Mouse (Mus musculus) natural killer cell, adult 2 months (primary cell): ENCODE data around the gene Fbxo7.

Source experiments
- DNase-seq, 2 experiments: peaks; one replicate each; pipeline ENCODE4 v3.0.0; 2022; ENCODE audit warnings: low spot score in 2 of 2

Gene Fbxo7

DNA sequence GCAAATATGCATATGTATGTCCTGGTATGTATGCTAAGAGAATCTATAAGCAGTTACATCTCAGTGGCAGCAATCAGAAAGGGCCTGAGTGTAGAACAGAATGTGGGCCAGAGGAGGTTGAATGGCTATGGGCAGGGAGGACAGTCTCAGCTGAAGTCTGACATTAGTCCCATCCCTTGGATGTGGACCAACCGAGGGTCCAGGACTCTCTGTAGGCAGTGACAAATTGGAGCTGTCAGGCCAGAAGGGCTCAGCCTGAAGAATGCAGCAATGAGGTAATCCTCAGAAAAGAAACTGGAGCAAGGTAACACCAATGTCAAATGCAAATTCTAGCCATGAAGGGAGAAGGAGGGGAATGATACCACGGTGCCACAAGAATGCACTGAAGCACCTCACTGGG lies 55.5 kb downstream of the Fbxo7 start:
- no peak for DNase-seq

DNA sequence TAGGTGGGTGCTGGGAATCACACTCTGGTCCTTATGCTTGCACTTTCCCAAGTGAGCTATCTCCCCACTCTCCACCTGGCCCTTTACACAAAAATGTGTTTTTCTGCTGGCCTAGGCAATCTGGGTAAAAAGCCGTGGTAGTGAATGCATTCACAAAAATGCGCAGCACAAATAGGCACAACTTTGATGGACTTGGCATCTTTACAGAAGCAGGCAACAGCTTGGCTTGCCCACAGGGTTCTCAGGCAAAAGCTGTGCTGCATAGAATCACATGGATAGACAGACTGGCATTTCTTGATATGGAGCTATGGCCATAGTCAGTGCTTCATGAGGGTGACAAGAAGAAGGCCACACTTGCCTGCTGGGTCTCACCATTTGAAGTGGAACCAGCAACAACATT lies 57.0 kb downstream of the Fbxo7 start:
- no peak for DNase-seq

DNA sequence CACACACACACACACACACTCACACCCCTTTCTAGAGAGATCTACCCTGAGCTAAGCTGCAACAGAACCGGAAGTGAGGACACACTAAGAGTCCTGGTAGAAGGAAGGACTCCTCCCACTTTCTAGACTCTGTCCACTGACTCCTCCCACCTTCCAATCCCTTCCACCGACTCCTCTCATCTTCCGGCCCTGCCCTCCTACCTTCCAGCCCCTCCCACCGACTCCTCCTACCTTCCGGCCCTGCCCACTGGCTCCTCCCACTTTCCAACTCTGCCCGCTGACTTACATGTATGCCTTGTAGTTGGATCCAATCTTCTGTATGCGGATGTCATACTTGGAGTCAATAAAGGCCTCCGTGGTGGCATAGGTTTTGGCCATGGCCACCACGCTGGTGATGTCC lies 58.1 kb downstream of the Fbxo7 start:
- no peak for DNase-seq

DNA sequence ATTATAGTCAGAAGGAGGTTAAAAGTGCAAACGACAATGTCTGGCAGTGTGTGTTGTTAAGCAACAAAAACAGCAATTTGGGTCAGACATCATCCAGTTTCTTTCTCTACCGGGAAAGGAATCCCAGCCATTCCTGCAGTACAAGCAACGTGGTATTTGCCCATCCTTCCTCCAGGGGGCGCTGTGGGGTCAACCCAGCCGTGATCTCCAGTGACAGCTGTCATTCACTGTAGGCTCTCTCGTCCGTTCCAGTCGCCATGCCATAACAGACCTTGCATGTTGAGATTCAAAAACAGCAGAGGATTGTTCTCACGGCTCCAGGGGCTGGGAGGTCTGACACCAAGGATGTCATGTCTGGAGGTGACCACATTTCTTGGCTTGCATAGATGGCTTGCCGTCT lies 70.1 kb downstream of the Fbxo7 start:
- DNase-seq, result peak in 1 of 2 experiments; percentile 3

DNA sequence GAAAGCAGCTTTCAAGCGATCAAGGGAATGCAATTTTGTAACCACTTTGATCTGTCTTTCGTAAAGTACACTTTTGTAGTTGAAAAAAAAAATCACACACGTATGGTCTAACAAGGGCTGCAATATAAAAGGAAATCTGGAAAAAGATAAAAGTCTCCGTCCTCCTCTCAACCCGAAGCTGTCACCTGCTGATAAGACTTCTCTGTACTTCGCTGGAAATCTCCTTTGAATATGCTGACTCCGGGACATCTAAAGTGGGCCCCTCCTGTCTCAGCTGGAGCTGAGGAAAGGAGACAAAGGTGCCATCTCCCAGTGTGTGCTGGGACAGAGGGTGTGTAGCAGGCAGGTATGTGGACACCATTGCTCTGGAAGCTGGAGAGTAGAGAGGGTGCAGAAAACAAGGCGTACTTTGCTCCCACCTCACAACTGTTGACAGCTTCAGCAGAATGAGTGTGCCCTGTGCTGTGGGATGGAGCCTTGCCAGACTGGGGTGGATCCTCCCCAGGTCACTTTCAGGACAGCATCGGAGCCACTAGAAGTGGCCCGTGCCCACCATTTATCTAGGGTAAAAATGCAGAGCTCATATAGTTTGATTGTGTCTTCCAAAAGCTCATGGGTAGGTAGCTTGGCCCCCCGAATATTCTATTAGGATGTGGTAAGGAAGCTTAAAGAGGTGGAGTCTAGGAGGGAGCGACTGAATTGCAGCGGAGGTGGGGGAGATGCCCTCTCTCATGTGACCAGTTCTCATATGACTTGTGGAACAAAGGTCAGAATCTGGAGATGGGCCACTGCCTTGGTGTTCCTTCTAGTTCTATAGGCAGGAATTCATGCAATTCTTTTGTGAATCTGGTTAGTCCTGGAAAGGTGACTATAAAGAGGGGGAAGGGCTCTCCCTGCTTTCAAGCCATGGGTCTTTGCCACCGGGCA lies 71.6 kb downstream of the Fbxo7 start:
- DNase-seq, result no peak

DNA sequence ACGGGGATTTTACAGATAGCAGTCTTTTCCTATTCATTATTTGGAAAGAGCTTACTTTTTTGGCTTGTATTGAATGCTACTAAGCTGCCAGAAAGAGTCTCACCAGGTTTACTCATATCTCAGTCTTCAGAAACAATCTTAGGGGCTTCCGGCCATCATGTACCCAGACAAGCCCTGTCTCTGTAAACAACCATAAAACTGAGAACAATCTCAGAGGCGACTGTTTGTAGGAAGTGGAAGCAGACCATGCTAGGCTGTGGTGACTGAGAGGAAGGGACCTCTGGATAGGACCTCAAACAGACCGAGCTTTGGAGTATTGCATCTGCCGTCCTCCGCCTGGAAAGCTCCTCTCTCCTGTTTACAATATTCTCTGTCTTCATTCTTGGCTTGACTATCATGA lies 76.6 kb downstream of the Fbxo7 start:
- DNase-seq, result no peak

DNA sequence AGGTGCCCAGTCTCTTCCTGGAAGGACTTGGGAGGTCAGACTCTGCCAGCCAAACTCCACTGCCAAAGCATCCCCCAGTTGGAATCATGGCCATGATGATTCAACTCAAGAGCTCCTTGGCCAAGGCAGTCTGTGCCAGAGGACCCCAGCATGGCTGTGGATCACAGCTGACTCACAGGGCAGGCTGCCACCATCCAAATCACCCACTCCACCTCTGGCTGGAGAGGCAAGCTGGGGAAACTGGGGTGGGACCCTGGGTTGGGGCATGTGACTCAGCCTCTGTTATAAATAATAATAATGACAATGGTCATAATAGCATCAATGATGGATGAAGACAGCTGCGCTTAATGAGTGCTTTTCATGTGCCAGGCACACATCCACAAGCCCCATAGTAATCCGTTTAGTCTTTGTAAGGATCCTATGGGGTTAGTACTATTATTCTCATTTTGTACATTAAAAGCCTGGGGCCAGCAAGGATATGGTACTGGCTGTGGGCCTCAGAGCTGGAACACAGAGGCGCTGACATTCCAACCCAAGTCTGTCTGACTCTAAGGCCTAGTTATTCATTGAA lies 78.6 kb downstream of the Fbxo7 start:
- no peak for DNase-seq
